Mouse (Mus musculus): Measurements from ENCODE around the gene Rusc2. TPM values are rescaled to one million over a fixed set of nuclear protein-coding genes. Genes with fewer than 3 reads are reported as not detected.

The Rusc2 gene
- polyA plus RNA-seq, 1 experiment from 2014 or later = 11.8 TPM

- no peaks in the 10 kb centered on the region for H3K36me3 ChIP-seq (ENCODE audit: control insufficient read depth, insufficient read depth, low read length)
- ATAC-seq = peak; percentile 84
- peaks cover 37% of the 10 kb centered on the region for H3K4me1 ChIP-seq (ENCODE audit: control insufficient read depth, insufficient read depth, low read length)
- peak overlapping the region; percentile 96 for H3K27ac ChIP-seq (ENCODE audit: low read length)
- no peaks in the 10 kb centered on the region for H3K9me3 ChIP-seq (ENCODE audit: control insufficient read depth, low read length)
- WGBS = 29% methylated on average over 15 of the region's 15 CpGs
- H3K27me3 ChIP-seq (replicated peaks; ENCODE audit: control insufficient read depth, insufficient read depth, low read length) = no peaks in the 10 kb centered on the region
- H3K9ac ChIP-seq (ENCODE audit: low read depth, low read length) = peak overlapping the region; percentile 38; the same call in 1 of the 2 replicates
- no peak overlapping the region for H3K4me3 ChIP-seq (ENCODE audit: low read length)
- H3K4me2 ChIP-seq (ENCODE audit: low read depth, low read length) = 0 out of 2 replicates have a peak overlapping the region, but pooled peaks have one; percentile 26
Measured at GRCm38 (mm10) chr4:43394345-43394891, 12.6 kb downstream of the Rusc2 start.

- 0 out of 2 replicates have a peak overlapping the region, but pooled peaks have one; percentile 26 for H3K4me2 ChIP-seq (ENCODE audit: low read depth, low read length)
- H3K36me3 ChIP-seq (ENCODE audit: control insufficient read depth, insufficient read depth, low read length) = no peaks in the 10 kb centered on the region
- H3K4me3 ChIP-seq (ENCODE audit: low read length) = no peak overlapping the region
- H3K9ac ChIP-seq (ENCODE audit: low read depth, low read length) = peak overlapping the region; percentile 38; the same call in 1 of the 2 replicates
- no peak for ATAC-seq
- peak overlapping the region; percentile 96 for H3K27ac ChIP-seq (ENCODE audit: low read length)
- peaks cover 36% of the 10 kb centered on the region for H3K4me1 ChIP-seq (ENCODE audit: control insufficient read depth, insufficient read depth, low read length)
- 85% methylated on average over 5 of the region's 5 CpGs for WGBS
- no peaks in the 10 kb centered on the region for H3K27me3 ChIP-seq (replicated peaks; ENCODE audit: control insufficient read depth, insufficient read depth, low read length)
- no peaks in the 10 kb centered on the region for H3K9me3 ChIP-seq (ENCODE audit: control insufficient read depth, low read length)
Measured at GRCm38 (mm10) chr4:43395147-43395546, 13.4 kb downstream of the Rusc2 start.

- Histone ChIP-seq H3K4me1 (ENCODE audit: control insufficient read depth, insufficient read depth, low read length) (peaks cover 41% of the 10 kb centered on the region), H3K4me3 (ENCODE audit: low read length) (no peak overlapping the region), H3K27me3 (replicated peaks; ENCODE audit: control insufficient read depth, insufficient read depth, low read length) (no peaks in the 10 kb centered on the region), H3K4me2 (ENCODE audit: low read depth, low read length) (no peak overlapping the region), H3K9ac (ENCODE audit: low read depth, low read length) (no peak overlapping the region), H3K36me3 (ENCODE audit: control insufficient read depth, insufficient read depth, low read length) (no peaks in the 10 kb centered on the region), H3K27ac (ENCODE audit: low read length) (no peak overlapping the region), H3K9me3 (ENCODE audit: control insufficient read depth, low read length) (no peaks in the 10 kb centered on the region)
- no peak for ATAC-seq
- WGBS = 75% methylated on average over 9 of the region's 9 CpGs
Measured at GRCm38 (mm10) chr4:43395836-43396235, 14.1 kb downstream of the Rusc2 start.

GRCm38 (mm10) chr4:43396381-43396780 lies 14.6 kb downstream of the Rusc2 start:
- Histone ChIP-seq H3K4me2 (ENCODE audit: low read depth, low read length) (no peak overlapping the region), H3K4me1 (ENCODE audit: control insufficient read depth, insufficient read depth, low read length) (peaks cover 46% of the 10 kb centered on the region), H3K36me3 (ENCODE audit: control insufficient read depth, insufficient read depth, low read length) (no peaks in the 10 kb centered on the region), H3K4me3 (ENCODE audit: low read length) (no peak overlapping the region), H3K9ac (ENCODE audit: low read depth, low read length) (no peak overlapping the region), H3K9me3 (ENCODE audit: control insufficient read depth, low read length) (no peaks in the 10 kb centered on the region), H3K27ac (ENCODE audit: low read length) (no peak overlapping the region), H3K27me3 (replicated peaks; ENCODE audit: control insufficient read depth, insufficient read depth, low read length) (no peaks in the 10 kb centered on the region)
- WGBS = 77% methylated on average over 5 of the region's 5 CpGs
- ATAC-seq = no peak

- H3K9me3 ChIP-seq (ENCODE audit: control insufficient read depth, low read length) = no peaks in the 10 kb centered on the region
- H3K27me3 ChIP-seq (replicated peaks; ENCODE audit: control insufficient read depth, insufficient read depth, low read length) = no peaks in the 10 kb centered on the region
- 65% methylated on average over 4 of the region's 4 CpGs for WGBS
- H3K36me3 ChIP-seq (ENCODE audit: control insufficient read depth, insufficient read depth, low read length) = no peaks in the 10 kb centered on the region
- no peak overlapping the region for H3K4me3 ChIP-seq (ENCODE audit: low read length)
- no peak overlapping the region for H3K4me2 ChIP-seq (ENCODE audit: low read depth, low read length)
- ATAC-seq = no peak
- 0 out of 2 replicates have a peak overlapping the region, but pooled peaks have one; percentile 21 for H3K27ac ChIP-seq (ENCODE audit: low read length)
- no peak overlapping the region for H3K9ac ChIP-seq (ENCODE audit: low read depth, low read length)
- peaks cover 56% of the 10 kb centered on the region for H3K4me1 ChIP-seq (ENCODE audit: control insufficient read depth, insufficient read depth, low read length)
Measured at GRCm38 (mm10) chr4:43398014-43398413, 16.2 kb downstream of the Rusc2 start.

- peak overlapping the region; percentile 10; the same call in 1 of the 2 replicates for H3K4me2 ChIP-seq (ENCODE audit: low read depth, low read length)
- no peaks in the 10 kb centered on the region for H3K36me3 ChIP-seq (ENCODE audit: control insufficient read depth, insufficient read depth, low read length)
- peaks cover 53% of the 10 kb centered on the region for H3K4me1 ChIP-seq (ENCODE audit: control insufficient read depth, insufficient read depth, low read length)
- 0 out of 2 replicates have a peak overlapping the region, but pooled peaks have one; percentile 2 for H3K9ac ChIP-seq (ENCODE audit: low read depth, low read length)
- WGBS = 46% methylated on average over 17 of the region's 17 CpGs
- no peaks in the 10 kb centered on the region for H3K27me3 ChIP-seq (replicated peaks; ENCODE audit: control insufficient read depth, insufficient read depth, low read length)
- ATAC-seq = peak; percentile 14; the same call in 1 of the 2 replicates
- H3K9me3 ChIP-seq (ENCODE audit: control insufficient read depth, low read length) = no peaks in the 10 kb centered on the region
- no peak overlapping the region for H3K4me3 ChIP-seq (ENCODE audit: low read length)
- H3K27ac ChIP-seq (ENCODE audit: low read length) = peak overlapping the region; percentile 38
Measured at GRCm38 (mm10) chr4:43398829-43399331, 17.1 kb downstream of the Rusc2 start.

- peak overlapping the region; percentile 10; the same call in 1 of the 2 replicates for H3K4me2 ChIP-seq (ENCODE audit: low read depth, low read length)
- no peaks in the 10 kb centered on the region for H3K9me3 ChIP-seq (ENCODE audit: control insufficient read depth, low read length)
- 0 out of 2 replicates have a peak overlapping the region, but pooled peaks have one; percentile 5 for H3K4me3 ChIP-seq (ENCODE audit: low read length)
- peak overlapping the region; percentile 38 for H3K27ac ChIP-seq (ENCODE audit: low read length)
- 77% methylated on average over 31 of the region's 31 CpGs for WGBS
- H3K36me3 ChIP-seq (ENCODE audit: control insufficient read depth, insufficient read depth, low read length) = no peaks in the 10 kb centered on the region
- no peak for ATAC-seq
- H3K27me3 ChIP-seq (replicated peaks; ENCODE audit: control insufficient read depth, insufficient read depth, low read length) = no peaks in the 10 kb centered on the region
- peaks cover 47% of the 10 kb centered on the region for H3K4me1 ChIP-seq (ENCODE audit: control insufficient read depth, insufficient read depth, low read length)
- peak overlapping the region; percentile 2; the same call in 1 of the 2 replicates for H3K9ac ChIP-seq (ENCODE audit: low read depth, low read length)
Measured at GRCm38 (mm10) chr4:43399391-43400131, 17.8 kb downstream of the Rusc2 start.

- Histone ChIP-seq H3K27me3 (replicated peaks; ENCODE audit: control insufficient read depth, insufficient read depth, low read length) (no peaks in the 10 kb centered on the region), H3K27ac (ENCODE audit: low read length) (peak overlapping the region; percentile 34), H3K36me3 (ENCODE audit: control insufficient read depth, insufficient read depth, low read length) (no peaks in the 10 kb centered on the region), H3K4me2 (ENCODE audit: low read depth, low read length) (peak overlapping the region; percentile 32), H3K9me3 (ENCODE audit: control insufficient read depth, low read length) (no peaks in the 10 kb centered on the region), H3K4me1 (ENCODE audit: control insufficient read depth, insufficient read depth, low read length) (peaks cover 43% of the 10 kb centered on the region), H3K9ac (ENCODE audit: low read depth, low read length) (peak overlapping the region; percentile 45; the same call in 1 of the 2 replicates), H3K4me3 (ENCODE audit: low read length) (peak overlapping the region; percentile 29)
- peak; percentile 62 for ATAC-seq
- WGBS = 31% methylated on average over 10 of the region's 10 CpGs
Measured at GRCm38 (mm10) chr4:43400976-43401375, 19.2 kb downstream of the Rusc2 start.

- Histone ChIP-seq H3K9ac (ENCODE audit: low read depth, low read length) (peak overlapping the region; percentile 45; the same call in 1 of the 2 replicates), H3K4me1 (ENCODE audit: control insufficient read depth, insufficient read depth, low read length) (peaks cover 45% of the 10 kb centered on the region), H3K9me3 (ENCODE audit: control insufficient read depth, low read length) (no peaks in the 10 kb centered on the region), H3K4me2 (ENCODE audit: low read depth, low read length) (peak overlapping the region; percentile 32), H3K27me3 (replicated peaks; ENCODE audit: control insufficient read depth, insufficient read depth, low read length) (no peaks in the 10 kb centered on the region), H3K4me3 (ENCODE audit: low read length) (peak overlapping the region; percentile 29), H3K27ac (ENCODE audit: low read length) (peak overlapping the region; percentile 34), H3K36me3 (ENCODE audit: control insufficient read depth, insufficient read depth, low read length) (no peaks in the 10 kb centered on the region)
- ATAC-seq = no peak
- WGBS = 78% methylated on average over 10 of the region's 10 CpGs
Measured at GRCm38 (mm10) chr4:43401486-43401885, 19.7 kb downstream of the Rusc2 start.

Measured in intestine, embryonic 16.5 days (tissue).